Mouse (Mus musculus): Measurements from ENCODE around the gene Slc26a6. TPM values are rescaled to one million over a fixed set of nuclear protein-coding genes. Genes with fewer than 3 reads are reported as not detected.
A peak's percentile ranks its signal among the peaks of the same experiment; 100 is the strongest.

Gene Slc26a6
- polyA plus RNA-seq, 1 experiment from 2014 or later, result 7.6 TPM

GRCm38 (mm10) chr9:108845390-108845789 lies 7.7 kb upstream of the Slc26a6 start:
- Histone ChIP-seq H3K27me3 (ENCODE audit: control insufficient read depth, insufficient read depth, low read length) (peaks cover 28% of the 10 kb centered on the region), H3K4me2 (ENCODE audit: low read length) (no peak overlapping the region), H3K4me1 (ENCODE audit: control insufficient read depth in 2 of 2, insufficient read depth in 2 of 2, low read length in 2 of 2) (peaks cover 4% of the 10 kb centered on the region in 2 experiments; a peak in 1 of 4 replicates), H3K9ac (ENCODE audit: low read length) (no peak overlapping the region), H3K9me3 (ENCODE audit: control insufficient read depth, low read length) (no peaks in the 10 kb centered on the region), H3K27ac (replicated peaks in 1 of 2; ENCODE audit: control insufficient read depth in 1 of 2, insufficient read depth in 1 of 2, low read depth in 2 of 2, low read length in 2 of 2) (no peak overlapping the region), H3K36me3 (ENCODE audit: control insufficient read depth, insufficient read depth, low read length) (no peaks in the 10 kb centered on the region), H3K4me3 (ENCODE audit: control insufficient read depth in 1 of 2, insufficient read depth in 1 of 2, low read depth in 1 of 2, low read length in 2 of 2) (no peak overlapping the region)
- ATAC-seq (ENCODE audit: insufficient number of reproducible peaks, insufficient read depth, low FRiP score, low read depth), result no peak
- 67% methylated on average over 5 of the region's 5 CpGs for WGBS

- H3K4me2 ChIP-seq (ENCODE audit: low read length), result no peak overlapping the region
- no peaks in the 10 kb centered on the region for H3K36me3 ChIP-seq (ENCODE audit: control insufficient read depth, insufficient read depth, low read length)
- no peak overlapping the region for H3K4me3 ChIP-seq (ENCODE audit: control insufficient read depth in 1 of 2, insufficient read depth in 1 of 2, low read depth in 1 of 2, low read length in 2 of 2)
- 85% methylated on average over 4 of the region's 4 CpGs for WGBS
- no peak overlapping the region for H3K9ac ChIP-seq (ENCODE audit: low read length)
- ATAC-seq (ENCODE audit: insufficient number of reproducible peaks, insufficient read depth, low FRiP score, low read depth), result no peak
- peaks cover 4% of the 10 kb centered on the region in 2 experiments; a peak in 2 of 4 replicates for H3K4me1 ChIP-seq (ENCODE audit: control insufficient read depth in 2 of 2, insufficient read depth in 2 of 2, low read length in 2 of 2)
- no peaks in the 10 kb centered on the region for H3K9me3 ChIP-seq (ENCODE audit: control insufficient read depth, low read length)
- no peak overlapping the region for H3K27ac ChIP-seq (replicated peaks in 1 of 2; ENCODE audit: control insufficient read depth in 1 of 2, insufficient read depth in 1 of 2, low read depth in 2 of 2, low read length in 2 of 2)
- H3K27me3 ChIP-seq (ENCODE audit: control insufficient read depth, insufficient read depth, low read length), result peaks cover 16% of the 10 kb centered on the region
Observed at GRCm38 (mm10) chr9:108847374-108847773, 5.7 kb upstream of the Slc26a6 start.

- Histone ChIP-seq H3K36me3 (ENCODE audit: control insufficient read depth, insufficient read depth, low read length) (no peaks in the 10 kb centered on the region), H3K4me1 (ENCODE audit: control insufficient read depth in 2 of 2, insufficient read depth in 2 of 2, low read length in 2 of 2) (peaks cover 4 to 11% of the 10 kb centered on the region in 2 experiments), H3K4me3 (ENCODE audit: control insufficient read depth in 1 of 2, insufficient read depth in 1 of 2, low read depth in 1 of 2, low read length in 2 of 2) (no peak overlapping the region), H3K9me3 (ENCODE audit: control insufficient read depth, low read length) (no peaks in the 10 kb centered on the region), H3K27ac (replicated peaks in 1 of 2; ENCODE audit: control insufficient read depth in 1 of 2, insufficient read depth in 1 of 2, low read depth in 2 of 2, low read length in 2 of 2) (no peak overlapping the region), H3K9ac (ENCODE audit: low read length) (no peak overlapping the region), H3K4me2 (ENCODE audit: low read length) (no peak overlapping the region), H3K27me3 (ENCODE audit: control insufficient read depth, insufficient read depth, low read length) (peaks cover 9% of the 10 kb centered on the region; the same call in 1 of the 2 replicates)
- no peak for ATAC-seq (ENCODE audit: insufficient number of reproducible peaks, insufficient read depth, low FRiP score, low read depth)
- WGBS, result 67% methylated on average over 17 of the region's 17 CpGs
Observed at GRCm38 (mm10) chr9:108848419-108848818, 4.7 kb upstream of the Slc26a6 start.

- H3K9me3 ChIP-seq (ENCODE audit: control insufficient read depth, low read length), result no peaks in the 10 kb centered on the region
- H3K9ac ChIP-seq (ENCODE audit: low read length), result peak overlapping the region; percentile 85
- peak; percentile 91 for ATAC-seq (ENCODE audit: insufficient number of reproducible peaks, insufficient read depth, low FRiP score, low read depth)
- peaks cover 3% of the 10 kb centered on the region; the same call in 1 of the 2 replicates for H3K27me3 ChIP-seq (ENCODE audit: control insufficient read depth, insufficient read depth, low read length)
- peak overlapping the region; percentile 97 for H3K4me2 ChIP-seq (ENCODE audit: low read length)
- peak overlapping the region; percentile 55 to 84 for H3K27ac ChIP-seq (replicated peaks in 1 of 2; ENCODE audit: control insufficient read depth in 1 of 2, insufficient read depth in 1 of 2, low read depth in 2 of 2, low read length in 2 of 2)
- peaks cover 11% of the 10 kb centered on the region for H3K36me3 ChIP-seq (ENCODE audit: control insufficient read depth, insufficient read depth, low read length)
- peak overlapping the region; percentile 65 to 83 for H3K4me3 ChIP-seq (ENCODE audit: control insufficient read depth in 1 of 2, insufficient read depth in 1 of 2, low read depth in 1 of 2, low read length in 2 of 2)
- peaks cover 17 to 29% of the 10 kb centered on the region in 2 experiments for H3K4me1 ChIP-seq (ENCODE audit: control insufficient read depth in 2 of 2, insufficient read depth in 2 of 2, low read length in 2 of 2)
- WGBS, result 2% methylated on average over 25 of the region's 25 CpGs
Observed at GRCm38 (mm10) chr9:108853635-108854240, 655 bp downstream of the Slc26a6 start.

GRCm38 (mm10) chr9:108854241-108854696 lies 1.2 kb downstream of the Slc26a6 start:
- WGBS, result under 1% methylated on average over 28 of the region's 28 CpGs
- Histone ChIP-seq H3K9ac (ENCODE audit: low read length) (peak overlapping the region; percentile 85), H3K36me3 (ENCODE audit: control insufficient read depth, insufficient read depth, low read length) (peaks cover 11% of the 10 kb centered on the region), H3K4me3 (ENCODE audit: control insufficient read depth in 1 of 2, insufficient read depth in 1 of 2, low read depth in 1 of 2, low read length in 2 of 2) (peak overlapping the region; percentile 65 to 83), H3K27me3 (ENCODE audit: control insufficient read depth, insufficient read depth, low read length) (no peaks in the 10 kb centered on the region), H3K27ac (replicated peaks in 1 of 2; ENCODE audit: control insufficient read depth in 1 of 2, insufficient read depth in 1 of 2, low read depth in 2 of 2, low read length in 2 of 2) (peak overlapping the region; percentile 55 to 84), H3K4me1 (ENCODE audit: control insufficient read depth in 2 of 2, insufficient read depth in 2 of 2, low read length in 2 of 2) (peaks cover 21 to 34% of the 10 kb centered on the region in 2 experiments), H3K4me2 (ENCODE audit: low read length) (peak overlapping the region; percentile 97), H3K9me3 (ENCODE audit: control insufficient read depth, low read length) (no peaks in the 10 kb centered on the region)
- peak; percentile 78 for ATAC-seq (ENCODE audit: insufficient number of reproducible peaks, insufficient read depth, low FRiP score, low read depth)

- WGBS, result 48% methylated on average over 5 of the region's 5 CpGs
- Histone ChIP-seq H3K27ac (replicated peaks in 1 of 2; ENCODE audit: control insufficient read depth in 1 of 2, insufficient read depth in 1 of 2, low read depth in 2 of 2, low read length in 2 of 2) (no peak overlapping the region), H3K36me3 (ENCODE audit: control insufficient read depth, insufficient read depth, low read length) (peaks cover 15% of the 10 kb centered on the region), H3K27me3 (ENCODE audit: control insufficient read depth, insufficient read depth, low read length) (no peaks in the 10 kb centered on the region), H3K4me1 (ENCODE audit: control insufficient read depth in 2 of 2, insufficient read depth in 2 of 2, low read length in 2 of 2) (peaks cover 24 to 36% of the 10 kb centered on the region in 2 experiments), H3K4me3 (ENCODE audit: control insufficient read depth in 1 of 2, insufficient read depth in 1 of 2, low read depth in 1 of 2, low read length in 2 of 2) (no peak overlapping the region), H3K4me2 (ENCODE audit: low read length) (peak overlapping the region; percentile 97; the same call in 1 of the 2 replicates), H3K9me3 (ENCODE audit: control insufficient read depth, low read length) (no peaks in the 10 kb centered on the region), H3K9ac (ENCODE audit: low read length) (no peak overlapping the region)
- no peak for ATAC-seq (ENCODE audit: insufficient number of reproducible peaks, insufficient read depth, low FRiP score, low read depth)
Observed at GRCm38 (mm10) chr9:108855335-108855734, 2.3 kb downstream of the Slc26a6 start.

GRCm38 (mm10) chr9:108858792-108859527 lies 5.9 kb downstream of the Slc26a6 start:
- H3K4me2 ChIP-seq (ENCODE audit: low read length), result no peak overlapping the region
- no peaks in the 10 kb centered on the region for H3K27me3 ChIP-seq (ENCODE audit: control insufficient read depth, insufficient read depth, low read length)
- peaks cover 28% of the 10 kb centered on the region for H3K36me3 ChIP-seq (ENCODE audit: control insufficient read depth, insufficient read depth, low read length)
- H3K27ac ChIP-seq (replicated peaks in 1 of 2; ENCODE audit: control insufficient read depth in 1 of 2, insufficient read depth in 1 of 2, low read depth in 2 of 2, low read length in 2 of 2), result no peak overlapping the region
- WGBS, result 56% methylated on average over 8 of the region's 8 CpGs
- peaks cover 17 to 22% of the 10 kb centered on the region in 2 experiments; a peak in 3 of 4 replicates for H3K4me1 ChIP-seq (ENCODE audit: control insufficient read depth in 2 of 2, insufficient read depth in 2 of 2, low read length in 2 of 2)
- H3K9me3 ChIP-seq (ENCODE audit: control insufficient read depth, low read length), result no peaks in the 10 kb centered on the region
- no peak overlapping the region for H3K4me3 ChIP-seq (ENCODE audit: control insufficient read depth in 1 of 2, insufficient read depth in 1 of 2, low read depth in 1 of 2, low read length in 2 of 2)
- ATAC-seq (ENCODE audit: insufficient number of reproducible peaks, insufficient read depth, low FRiP score, low read depth), result no peak
- H3K9ac ChIP-seq (ENCODE audit: low read length), result no peak overlapping the region
